18 mouse cellular contexts compared by ENCODE assay signal in genomic region chr16:33544346-33544745, GRCm38 (mm10). TPM values are rescaled to one million over a fixed set of nuclear protein-coding genes. Genes with fewer than 3 reads are reported as not detected.
"Had no signal": no experiment of that assay in that cellular context is flagged by ENCODE, and none has a peak within 500 bp of the region (broad histone marks: within the 10 kb centered on the region; RNA-seq: fewer than 3 reads in every experiment).

No protein-coding gene starts in this region.

- ATAC-seq: liver, postnatal 0 days; lung, postnatal 0 days; midbrain, embryonic 13.5 days; midbrain, embryonic 15.5 days had no signal

- H3K4me3 ChIP-seq: lung, embryonic 15.5 days; megakaryocyte, embryonic 14.5 days; midbrain, embryonic 13.5 days; midbrain, embryonic 15.5 days; neural tube, embryonic 12.5 days; stomach, embryonic 15.5 days had no signal

- H3K4me2 ChIP-seq: lung, embryonic 15.5 days; midbrain, embryonic 11.5 days; midbrain, embryonic 13.5 days; midbrain, embryonic 15.5 days; neural tube, embryonic 12.5 days; stomach, embryonic 15.5 days had no signal

- H3K27ac ChIP-seq: lung, embryonic 15.5 days; macrophage; midbrain, embryonic 13.5 days; midbrain, embryonic 15.5 days; neural tube, embryonic 12.5 days; stomach, embryonic 15.5 days had no signal

- H3K9me3 ChIP-seq: lung, embryonic 15.5 days; midbrain, embryonic 13.5 days; midbrain, embryonic 15.5 days; neural tube, embryonic 12.5 days; stomach, embryonic 15.5 days had no signal

- H3K27me3 ChIP-seq: lung, embryonic 15.5 days; midbrain, embryonic 13.5 days; midbrain, embryonic 15.5 days; neural tube, embryonic 12.5 days; stomach, embryonic 15.5 days had no signal

- H3K36me3 ChIP-seq: lung, embryonic 15.5 days; midbrain, embryonic 13.5 days; midbrain, embryonic 15.5 days; neural tube, embryonic 12.5 days; stomach, embryonic 15.5 days had no signal

- H3K4me1 ChIP-seq: lung, embryonic 15.5 days; megakaryocyte, embryonic 14.5 days; midbrain, embryonic 13.5 days; midbrain, embryonic 15.5 days; neural tube, embryonic 12.5 days; stomach, embryonic 15.5 days had no signal

- DNase-seq: liver, postnatal 0 days; lung, adult 2 months; lung, postnatal 14 days; lung, postnatal 36 days; right cerebral cortex, postnatal 14 days; thymus, adult 18-20 months; thymus, postnatal 25 days had no signal

- H3K9ac ChIP-seq: liver, postnatal 0 days; lung, embryonic 15.5 days; midbrain, embryonic 13.5 days; midbrain, embryonic 15.5 days; neural tube, embryonic 12.5 days; stomach, embryonic 15.5 days had no signal

RNA-seq across cellular contexts. Expression of gene Slc12a8, which starts 27.2 kb away (rescaled TPM):
- total RNA-seq: megakaryocyte progenitor cell, adult 5-6 weeks; monocyte, adult 5-6 weeks had no signal
- polyA plus RNA-seq: macrophage had no signal
